Mouse (Mus musculus) embryonic fibroblast, embryonic 13.5 days (primary cell): Measurements from ENCODE around the gene Minpp1.

Experiments used
- CTCF ChIP-seq: IDR thresholded peaks from 2 replicates; pipeline ENCODE4 v1.5.1; 2011; ENCODE audit warnings: mild to moderate bottlenecking, control low read depth, low read length, moderate library complexity, borderline replicate concordance; ENCODE audit not compliant: insufficient read depth
- POLR2A ChIP-seq: IDR thresholded peaks from 2 replicates; pipeline ENCODE4 v1.6.1; 2011; ENCODE audit warnings: low read depth, mild to moderate bottlenecking, control low read depth, low read length, moderate library complexity

GRCm38 (mm10) chr19:32467325-32467724, 18.2 kb upstream of the Minpp1 start:
- TF ChIP-seq POLR2A (no peak), CTCF (no peak)
